Mouse (Mus musculus) gastrocnemius, adult 8-10 months (tissue): ENCODE measurements around the gene Herc6. TPM values are rescaled to one million over a fixed set of nuclear protein-coding genes. Genes with fewer than 3 reads are reported as not detected.

Experiments
- total RNA-seq, 4 experiments: library from RNA; stranded (reverse); gene quantifications; 2 replicates each; pipeline ENCODE4 v1.2.4; 2022

Herc6 gene
- total RNA-seq, 4 experiments from 2014 or later: 0.12 to 1.6 (median 0.61) TPM

Other genes starting within 250 kb of the Herc6 start
- gene Vmn1r17, start 217.3 kb upstream of the Herc6 start, total RNA-seq: not detected
- gene Vmn1r18, start 185.2 kb upstream of the Herc6 start, total RNA-seq: not detected
- gene Vmn1r19, start 177.2 kb upstream of the Herc6 start, total RNA-seq: not detected
- gene Vmn1r20, start 152.1 kb upstream of the Herc6 start, total RNA-seq: not detected
- 10 to 100 TPM; 11.5 to 21.2 (median 15.5) TPM for gene Ppm1k, start 45.5 kb upstream of the Herc6 start, total RNA-seq
- gene Pyurf, start 111.1 kb downstream of the Herc6 start, total RNA-seq: 10 to 100 TPM; 10.2 to 11.1 (median 10.8) TPM
- 10 to 100 TPM in 2 of 4 experiments, 1 to 10 TPM in 2; 9.4 to 10.5 (median 9.7) TPM for gene Lancl2, start 121.5 kb downstream of the Herc6 start, total RNA-seq
- 1 to 10 TPM; 2.9 to 4.7 (median 3.4) TPM for gene Vopp1, start 244.2 kb downstream of the Herc6 start, total RNA-seq